Mouse (Mus musculus): Measurements from ENCODE around the gene Ppm1a.

Gene Ppm1a

GRCm38 (mm10) chr12:72829777-72830176, 72.5 kb downstream of the Ppm1a start:
- DNase-seq, result no peak

- no peak for DNase-seq
Observed at GRCm38 (mm10) chr12:72830317-72830716, 73.1 kb downstream of the Ppm1a start.

DNA sequence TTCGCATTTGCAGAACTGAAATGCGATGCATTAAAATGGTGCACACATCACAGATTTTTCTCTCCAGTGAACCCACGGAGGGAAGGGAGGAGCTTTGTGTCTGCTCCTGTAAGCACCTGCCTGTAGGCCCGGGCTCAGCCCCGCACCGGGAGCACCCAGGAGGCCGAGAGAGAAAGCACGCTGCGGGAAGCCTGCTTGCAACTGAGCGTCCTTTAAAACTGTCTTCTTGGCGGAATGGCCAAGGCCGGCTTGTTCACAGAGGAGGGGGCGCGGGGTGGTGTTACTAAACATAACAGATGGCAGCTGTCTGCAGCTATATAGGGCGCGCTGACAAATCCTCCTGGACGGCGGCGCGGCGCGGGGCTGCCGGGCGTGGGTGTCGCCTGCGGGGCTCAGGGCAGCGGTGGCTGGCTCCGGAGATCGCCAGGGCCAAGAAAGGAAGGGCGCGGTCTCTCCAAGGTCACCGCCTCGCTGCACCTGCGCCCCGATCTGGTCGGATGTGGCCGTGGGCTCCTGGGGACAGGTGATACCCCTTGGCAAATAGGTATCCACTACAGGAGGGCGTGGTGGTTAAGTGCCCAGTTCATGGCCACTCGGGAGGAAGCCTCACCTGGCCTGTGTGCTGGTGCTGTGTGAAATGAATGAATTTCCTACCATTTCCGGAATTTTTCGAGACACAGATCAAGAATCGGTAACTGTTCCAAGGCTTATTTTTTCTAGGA, 74.6 kb downstream of the Ppm1a start:
- peak; percentile 69 for DNase-seq

DNA sequence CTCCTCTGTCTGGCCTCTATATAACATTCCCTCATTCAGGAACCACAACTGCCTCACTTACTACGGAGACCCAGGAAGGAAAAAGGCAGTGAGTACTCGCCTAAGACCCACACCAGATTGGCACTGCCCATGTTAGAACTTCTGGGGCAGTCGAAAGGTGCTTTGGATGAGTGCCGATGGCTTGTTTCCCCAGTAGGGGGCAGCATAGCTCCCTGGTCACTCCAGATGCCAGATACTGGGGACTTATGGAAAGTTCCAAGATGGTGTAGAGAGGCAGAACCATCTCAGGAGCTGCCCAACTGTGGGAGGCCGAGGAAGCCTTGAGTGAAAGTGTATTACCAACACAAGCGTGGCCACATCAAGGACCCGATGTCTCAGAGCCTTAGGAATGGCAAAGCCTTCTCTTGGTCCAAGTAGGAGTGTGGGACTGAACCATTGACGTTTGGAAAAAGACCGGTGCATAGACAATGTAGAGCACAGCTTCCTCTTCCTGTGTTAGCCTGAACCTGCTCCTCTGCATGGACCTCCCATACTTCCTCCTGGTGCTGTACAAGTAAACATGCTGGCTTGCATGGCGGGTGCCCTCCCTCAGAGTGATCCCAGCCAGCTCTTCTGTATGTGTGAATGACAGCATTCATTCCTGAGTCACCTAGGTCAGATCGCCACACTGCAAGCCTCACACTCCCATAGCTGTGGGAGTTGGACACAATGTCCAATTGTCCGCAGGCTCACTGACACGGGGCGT, 77.7 kb downstream of the Ppm1a start:
- DNase-seq, result no peak

GRCm38 (mm10) chr12:72835518-72836015, 78.3 kb downstream of the Ppm1a start:
- DNase-seq, result no peak

DNA sequence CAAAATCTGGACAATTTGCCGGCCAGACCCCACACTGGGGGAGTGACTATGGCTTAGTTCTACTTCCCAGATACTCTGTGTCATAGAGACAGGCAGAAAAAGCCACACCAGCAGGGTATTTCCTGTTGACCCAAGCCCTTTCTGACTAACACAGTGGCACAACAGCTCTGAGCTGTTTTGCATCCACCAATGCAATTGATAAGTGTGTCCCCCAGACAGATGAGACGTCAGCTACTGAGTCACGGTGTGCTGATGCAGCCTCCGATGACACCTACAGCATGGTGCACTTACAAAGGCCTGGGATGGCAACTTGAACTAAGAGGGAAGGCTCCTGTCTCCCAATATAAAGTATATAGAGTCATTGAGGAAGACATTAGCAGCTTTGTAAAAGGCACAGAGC, 80.0 kb downstream of the Ppm1a start:
- no peak for DNase-seq

GRCm38 (mm10) chr12:72841500-72841899, 84.2 kb downstream of the Ppm1a start:
- no peak for DNase-seq

GRCm38 (mm10) chr12:72843135-72843534, 85.9 kb downstream of the Ppm1a start:
- DNase-seq, result no peak

- no peak for DNase-seq
Observed at GRCm38 (mm10) chr12:72843555-72843954, 86.3 kb downstream of the Ppm1a start.

GRCm38 (mm10) chr12:72843973-72844620, 86.8 kb downstream of the Ppm1a start:
- no peak for DNase-seq

- no peak for DNase-seq
Observed at GRCm38 (mm10) chr12:72845946-72846345, 88.7 kb downstream of the Ppm1a start.

DNA sequence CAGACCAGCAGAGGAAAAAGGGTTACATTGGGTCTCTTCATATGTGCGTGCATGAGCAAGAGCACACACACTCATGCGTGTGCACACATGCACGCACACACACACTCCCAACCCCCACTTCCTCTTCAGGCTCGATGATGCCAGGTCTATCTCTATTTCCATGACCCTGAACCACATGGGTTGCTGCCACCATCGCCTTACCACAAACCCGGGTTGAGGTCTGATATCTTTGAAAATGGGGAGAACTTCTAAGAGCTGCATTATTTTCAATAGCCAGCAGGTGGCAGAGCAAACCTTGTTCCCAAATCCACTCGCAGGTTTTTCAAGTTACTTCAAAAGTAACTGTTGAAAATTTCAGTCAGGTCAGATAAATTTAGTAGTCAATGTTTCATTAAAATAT, 90.5 kb downstream of the Ppm1a start:
- peak; percentile 59 for DNase-seq

Measured in right cerebral cortex, postnatal 4 days (tissue).